Mouse (Mus musculus) ES-Bruce4 (cell line): ENCODE measurements around the gene Olig2.

Source experiments
- CTCF ChIP-seq: IDR thresholded peaks from one replicate; pipeline ENCODE4 v1.8.1; 2011; ENCODE audit warnings: low read depth, low read length
- EP300 ChIP-seq: IDR thresholded peaks from 2 replicates; pipeline ENCODE4 v1.6.1; 2011; ENCODE audit warnings: low read depth, low read length; ENCODE audit not compliant: insufficient read depth
- POLR2A ChIP-seq: IDR thresholded peaks from one replicate; pipeline ENCODE4 v1.8.1; 2011; ENCODE audit warnings: low read length; ENCODE audit not compliant: insufficient read depth

GRCm38 (mm10) chr16:91270982-91271549 lies 45.8 kb downstream of the Olig2 start:
- TF ChIP-seq POLR2A (no peak), CTCF (no peak), EP300 (no peak)
